Mouse (Mus musculus) lung, postnatal 0 days (tissue): ENCODE results near the gene Cenpx.

Source experiments
- CTCF ChIP-seq: IDR thresholded peaks from 2 replicates; pipeline ENCODE4 v1.5.1; 2016; ENCODE audit warnings: antibody characterized with exemption, mild to moderate bottlenecking
- EP300 ChIP-seq: IDR thresholded peaks from 2 replicates; pipeline ENCODE4 v1.6.1; 2016; ENCODE audit warnings: antibody characterized with exemption, mild to moderate bottlenecking, control low read depth

DNA sequence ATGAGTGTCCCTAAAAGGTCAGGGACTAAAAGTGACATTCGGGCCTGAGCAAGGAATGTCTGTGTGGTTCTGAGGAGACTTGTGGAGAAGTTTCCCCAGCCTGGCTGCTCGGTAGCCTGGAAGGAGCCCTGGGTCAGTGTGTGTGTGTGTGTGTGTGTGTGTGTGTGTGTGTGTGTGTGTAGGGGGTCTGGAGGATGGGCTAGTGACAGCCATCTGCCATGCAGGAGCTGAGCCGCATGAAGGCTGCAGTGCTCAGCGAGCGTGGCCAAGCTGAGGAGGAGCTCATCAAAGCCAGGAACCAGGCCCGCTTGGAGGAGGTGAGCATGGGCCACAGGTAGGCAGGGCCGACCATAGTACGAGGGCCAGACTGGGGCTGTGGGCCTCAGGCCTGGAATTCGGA is 5.7 kb upstream of the Cenpx start:
- TF ChIP-seq CTCF (no peak), EP300 (no peak)
